Mouse (Mus musculus): ENCODE data around the gene Olfr1184. TPM values are rescaled to one million over a fixed set of nuclear protein-coding genes. Genes with fewer than 3 reads are reported as not detected.
"Not testable (repeated sequence)": the region's sequence is repeated elsewhere in the genome, so short reads cannot be mapped to it uniquely, and the experiment has no call there.

Gene Olfr1184
- total RNA-seq (2014; rRNA removed), result not detected in 2 replicates
- polyA plus RNA-seq (2015; fragmentation: Nextera tagmentation; extraction: Ambion mirVana), result not detected in 2 replicates

- Histone ChIP-seq H3K36me3 (ENCODE audit: insufficient read depth, low read length) (no peaks in the 10 kb centered on the region), H3K9me3 (ENCODE audit: low read length) (no peaks in the 10 kb centered on the region), H3K27ac (no peak within 1 kb of the TSS), H3K27me3 (ENCODE audit: insufficient read depth, low read length) (no peaks in the 10 kb centered on the region), H3K4me3 (ENCODE audit: low read length) (no peak within 1 kb of the TSS), H3K4me2 (ENCODE audit: low read depth, low read length) (no peak within 1 kb of the TSS), H3K9ac (replicated peaks; ENCODE audit: low read length) (no peak within 1 kb of the TSS), H3K4me1 (ENCODE audit: insufficient read depth, low read length) (no peaks in the 10 kb centered on the region)
- WGBS, result 93% methylated on average over 2 of the region's 2 CpGs
- ATAC-seq, result no peak
- DNase-seq (ENCODE audit: low spot score), result no peak
- no peak for TF ChIP-seq CTCF (IDR thresholded peaks at IDR 0.05; ENCODE audit: low read depth)
Observed at GRCm38 (mm10) chr2:88483298-88483697, at the start of gene Olfr1184. Gene Olfr1184, plus strand, starts transcription at chr2:88483598.

- no peaks in the 10 kb centered on the region for H3K4me1 ChIP-seq (ENCODE audit: insufficient read depth, low read length)
- no peak within 1 kb of the TSS for H3K9ac ChIP-seq (replicated peaks; ENCODE audit: low read length)
- no peak within 1 kb of the TSS for H3K4me3 ChIP-seq (ENCODE audit: low read length)
- ATAC-seq, result no peak
- WGBS, result 94% methylated on average over 1 of the region's 1 CpGs
- DNase-seq (ENCODE audit: low spot score), result no peak
- no peak within 1 kb of the TSS for H3K27ac ChIP-seq
- no peaks in the 10 kb centered on the region for H3K36me3 ChIP-seq (ENCODE audit: insufficient read depth, low read length)
- no peak for TF ChIP-seq CTCF (IDR thresholded peaks at IDR 0.05; ENCODE audit: low read depth)
- H3K4me2 ChIP-seq (ENCODE audit: low read depth, low read length), result no peak within 1 kb of the TSS
- no peaks in the 10 kb centered on the region for H3K9me3 ChIP-seq (ENCODE audit: low read length)
- no peaks in the 10 kb centered on the region for H3K27me3 ChIP-seq (ENCODE audit: insufficient read depth, low read length)
Observed at GRCm38 (mm10) chr2:88449031-88449430, 34.4 kb upstream of the Olfr1184 start, which contains the start of gene Gm13757. Gene Gm13757, minus strand, starts transcription at chr2:88449131.

- 92% methylated on average over 1 of the region's 1 CpGs for WGBS
- not testable (repeated sequence) for ATAC-seq
Observed at GRCm38 (mm10) chr2:88454567-88454966, 28.8 kb upstream of the Olfr1184 start, which contains the start of gene Olfr1183. Gene Olfr1183, plus strand, starts transcription at chr2:88454867.

GRCm38 (mm10) chr2:88493020-88493419 lies 9.6 kb downstream of the Olfr1184 start, which contains the start of gene Olfr1185-ps1:
Gene Olfr1185-ps1, plus strand, starts transcription at chr2:88493320.
- 63% methylated on average over 2 of the region's 2 CpGs for WGBS

More at GRCm38 (mm10) chr2:88454567-88454966, 28.8 kb upstream of the Olfr1184 start, which contains the start of gene Olfr1183:
- not testable (repeated sequence) for H3K27me3 ChIP-seq (ENCODE audit: insufficient read depth, low read length); H3K4me3 ChIP-seq (ENCODE audit: low read length); H3K27ac ChIP-seq; H3K9ac ChIP-seq (replicated peaks; ENCODE audit: low read length); H3K4me2 ChIP-seq (ENCODE audit: low read depth, low read length); DNase-seq (ENCODE audit: low spot score); H3K4me1 ChIP-seq (ENCODE audit: insufficient read depth, low read length); H3K9me3 ChIP-seq (ENCODE audit: low read length); H3K36me3 ChIP-seq (ENCODE audit: insufficient read depth, low read length)

GRCm38 (mm10) chr2:88518251-88518650 lies 34.9 kb downstream of the Olfr1184 start, which contains the start of gene Olfr1186:
Gene Olfr1186, plus strand, starts transcription at chr2:88518551.
- DNase-seq (ENCODE audit: low spot score) (no peak), ATAC-seq (no peak)
- H3K9ac ChIP-seq (replicated peaks; ENCODE audit: low read length), result no peak within 1 kb of the TSS
- no peaks in the 10 kb centered on the region for H3K9me3 ChIP-seq (ENCODE audit: low read length)
- H3K4me3 ChIP-seq (ENCODE audit: low read length), result no peak within 1 kb of the TSS
- no peaks in the 10 kb centered on the region for H3K4me1 ChIP-seq (ENCODE audit: insufficient read depth, low read length)
- H3K27ac ChIP-seq, result no peak within 1 kb of the TSS
- no peak for TF ChIP-seq CTCF (IDR thresholded peaks at IDR 0.05; ENCODE audit: low read depth)
- no peaks in the 10 kb centered on the region for H3K36me3 ChIP-seq (ENCODE audit: insufficient read depth, low read length)
- H3K4me2 ChIP-seq (ENCODE audit: low read depth, low read length), result no peak within 1 kb of the TSS
- WGBS, result 89% methylated on average over 2 of the region's 2 CpGs
- no peaks in the 10 kb centered on the region for H3K27me3 ChIP-seq (ENCODE audit: insufficient read depth, low read length)

More at GRCm38 (mm10) chr2:88493020-88493419, 9.6 kb downstream of the Olfr1184 start, which contains the start of gene Olfr1185-ps1:
- Histone ChIP-seq H3K4me3 (ENCODE audit: low read length) (no peak within 1 kb of the TSS), H3K9ac (replicated peaks; ENCODE audit: low read length) (no peak within 1 kb of the TSS), H3K9me3 (ENCODE audit: low read length) (no peaks in the 10 kb centered on the region), H3K4me2 (ENCODE audit: low read depth, low read length) (no peak within 1 kb of the TSS), H3K4me1 (ENCODE audit: insufficient read depth, low read length) (no peaks in the 10 kb centered on the region), H3K27me3 (ENCODE audit: insufficient read depth, low read length) (no peaks in the 10 kb centered on the region), H3K36me3 (ENCODE audit: insufficient read depth, low read length) (no peaks in the 10 kb centered on the region), H3K27ac (no peak within 1 kb of the TSS)
- no peak for TF ChIP-seq CTCF (IDR thresholded peaks at IDR 0.05; ENCODE audit: low read depth)
- DNase-seq (ENCODE audit: low spot score) (no peak), ATAC-seq (no peak)

GRCm38 (mm10) chr2:88525720-88526119 lies 42.3 kb downstream of the Olfr1184 start:
- ATAC-seq, result no peak

More at GRCm38 (mm10) chr2:88525720-88526119, 42.3 kb downstream of the Olfr1184 start:
- no peaks in the 10 kb centered on the region for H3K36me3 ChIP-seq (ENCODE audit: insufficient read depth, low read length)
- DNase-seq (ENCODE audit: low spot score), result no peak
- no peaks in the 10 kb centered on the region for H3K4me1 ChIP-seq (ENCODE audit: insufficient read depth, low read length)
- no peaks in the 10 kb centered on the region for H3K9me3 ChIP-seq (ENCODE audit: low read length)
- H3K27ac ChIP-seq, result no peak overlapping the region
- no peak overlapping the region for H3K4me3 ChIP-seq (ENCODE audit: low read length)
- no peaks in the 10 kb centered on the region for H3K27me3 ChIP-seq (ENCODE audit: insufficient read depth, low read length)
- no peak overlapping the region for H3K4me2 ChIP-seq (ENCODE audit: low read depth, low read length)
- 74% methylated on average over 3 of the region's 3 CpGs for whole genome bisulfite sequencing
- no peak for TF ChIP-seq CTCF (IDR thresholded peaks at IDR 0.05; ENCODE audit: low read depth)
- H3K9ac ChIP-seq (replicated peaks; ENCODE audit: low read length), result no peak overlapping the region

Other genes with a start within 250 kb of the Olfr1184 start
- gene Olfr1173, start 203.7 kb upstream of the Olfr1184 start, total RNA-seq (2014; rRNA removed), result not detected in 2 replicates
- gene Olfr1173, start 203.7 kb upstream of the Olfr1184 start, polyA plus RNA-seq (2015; fragmentation: Nextera tagmentation; extraction: Ambion mirVana), result not detected in 2 replicates
- not detected in 2 replicates for gene Olfr1174-ps, start 168.5 kb upstream of the Olfr1184 start, total RNA-seq (2014; rRNA removed)
- gene Olfr1174-ps, start 168.5 kb upstream of the Olfr1184 start, polyA plus RNA-seq (2015; fragmentation: Nextera tagmentation; extraction: Ambion mirVana), result not detected in 2 replicates
- not detected in 2 replicates for gene Olfr1175-ps, start 156.4 kb upstream of the Olfr1184 start, total RNA-seq (2014; rRNA removed)
- gene Olfr1175-ps, start 156.4 kb upstream of the Olfr1184 start, polyA plus RNA-seq (2015; fragmentation: Nextera tagmentation; extraction: Ambion mirVana), result not detected in 2 replicates
- not detected in 2 replicates for gene Olfr1176, start 146.9 kb upstream of the Olfr1184 start, total RNA-seq (2014; rRNA removed)
- gene Olfr1176, start 146.9 kb upstream of the Olfr1184 start, polyA plus RNA-seq (2015; fragmentation: Nextera tagmentation; extraction: Ambion mirVana), result not detected in 2 replicates
- not detected in 2 replicates for gene Olfr1177-ps, start 137.1 kb upstream of the Olfr1184 start, total RNA-seq (2014; rRNA removed)
- gene Olfr1177-ps, start 137.1 kb upstream of the Olfr1184 start, polyA plus RNA-seq (2015; fragmentation: Nextera tagmentation; extraction: Ambion mirVana), result not detected in 2 replicates
- not detected in 2 replicates for gene Olfr1178, start 96.5 kb upstream of the Olfr1184 start, total RNA-seq (2014; rRNA removed)
- not detected in 2 replicates for gene Olfr1178, start 96.5 kb upstream of the Olfr1184 start, polyA plus RNA-seq (2015; fragmentation: Nextera tagmentation; extraction: Ambion mirVana)
- gene Olfr1179, start 77.1 kb upstream of the Olfr1184 start, total RNA-seq (2014; rRNA removed), result not detected in 2 replicates
- not detected in 2 replicates for gene Olfr1179, start 77.1 kb upstream of the Olfr1184 start, polyA plus RNA-seq (2015; fragmentation: Nextera tagmentation; extraction: Ambion mirVana)
- not detected in 2 replicates for gene Olfr1180, start 64.4 kb upstream of the Olfr1184 start, total RNA-seq (2014; rRNA removed)
- gene Olfr1180, start 64.4 kb upstream of the Olfr1184 start, polyA plus RNA-seq (2015; fragmentation: Nextera tagmentation; extraction: Ambion mirVana), result not detected in 2 replicates
- not detected in 2 replicates for gene Olfr1181, start 57.4 kb upstream of the Olfr1184 start, total RNA-seq (2014; rRNA removed)
- gene Olfr1181, start 57.4 kb upstream of the Olfr1184 start, polyA plus RNA-seq (2015; fragmentation: Nextera tagmentation; extraction: Ambion mirVana), result not detected in 2 replicates
- not detected in 2 replicates for gene Gm13757, start 34.5 kb upstream of the Olfr1184 start, total RNA-seq (2014; rRNA removed)
- not detected in 2 replicates for gene Gm13757, start 34.5 kb upstream of the Olfr1184 start, polyA plus RNA-seq (2015; fragmentation: Nextera tagmentation; extraction: Ambion mirVana)
- gene Olfr1183, start 28.7 kb upstream of the Olfr1184 start, total RNA-seq (2014; rRNA removed), result not detected in 2 replicates
- gene Olfr1183, start 28.7 kb upstream of the Olfr1184 start, polyA plus RNA-seq (2015; fragmentation: Nextera tagmentation; extraction: Ambion mirVana), result not detected in 2 replicates
- gene Olfr1185-ps1, start 9.7 kb downstream of the Olfr1184 start, total RNA-seq (2014; rRNA removed), result not detected in 2 replicates
- not detected in 2 replicates for gene Olfr1185-ps1, start 9.7 kb downstream of the Olfr1184 start, polyA plus RNA-seq (2015; fragmentation: Nextera tagmentation; extraction: Ambion mirVana)
- gene Olfr1186, start 35.0 kb downstream of the Olfr1184 start, total RNA-seq (2014; rRNA removed), result not detected in 2 replicates
- gene Olfr1186, start 35.0 kb downstream of the Olfr1184 start, polyA plus RNA-seq (2015; fragmentation: Nextera tagmentation; extraction: Ambion mirVana), result not detected in 2 replicates
- gene Olfr1188, start 73.3 kb downstream of the Olfr1184 start, total RNA-seq (2014; rRNA removed), result not detected in 2 replicates
- gene Olfr1188, start 73.3 kb downstream of the Olfr1184 start, polyA plus RNA-seq (2015; fragmentation: Nextera tagmentation; extraction: Ambion mirVana), result not detected in 2 replicates
- gene Olfr1189, start 102.9 kb downstream of the Olfr1184 start, total RNA-seq (2014; rRNA removed), result not detected in 2 replicates
- gene Olfr1189, start 102.9 kb downstream of the Olfr1184 start, polyA plus RNA-seq (2015; fragmentation: Nextera tagmentation; extraction: Ambion mirVana), result not detected in 2 replicates
- gene Olfr1191-ps1, start 156.9 kb downstream of the Olfr1184 start, total RNA-seq (2014; rRNA removed), result not detected in 2 replicates
- not detected in 2 replicates for gene Olfr1191-ps1, start 156.9 kb downstream of the Olfr1184 start, polyA plus RNA-seq (2015; fragmentation: Nextera tagmentation; extraction: Ambion mirVana)
- not detected in 2 replicates for gene Olfr1192-ps1, start 164.9 kb downstream of the Olfr1184 start, total RNA-seq (2014; rRNA removed)
- gene Olfr1192-ps1, start 164.9 kb downstream of the Olfr1184 start, polyA plus RNA-seq (2015; fragmentation: Nextera tagmentation; extraction: Ambion mirVana), result not detected in 2 replicates
- gene Olfr1193, start 192.0 kb downstream of the Olfr1184 start, total RNA-seq (2014; rRNA removed), result not detected in 2 replicates
- not detected in 2 replicates for gene Olfr1193, start 192.0 kb downstream of the Olfr1184 start, polyA plus RNA-seq (2015; fragmentation: Nextera tagmentation; extraction: Ambion mirVana)
- not detected in 2 replicates for gene Olfr1195, start 205.6 kb downstream of the Olfr1184 start, total RNA-seq (2014; rRNA removed)
- gene Olfr1195, start 205.6 kb downstream of the Olfr1184 start, polyA plus RNA-seq (2015; fragmentation: Nextera tagmentation; extraction: Ambion mirVana), result not detected in 2 replicates
- gene Olfr1196, start 221.0 kb downstream of the Olfr1184 start, total RNA-seq (2014; rRNA removed), result not detected in 2 replicates
- gene Olfr1196, start 221.0 kb downstream of the Olfr1184 start, polyA plus RNA-seq (2015; fragmentation: Nextera tagmentation; extraction: Ambion mirVana), result not detected in 2 replicates
- gene Olfr1197, start 248.8 kb downstream of the Olfr1184 start, total RNA-seq (2014; rRNA removed), result not detected in 2 replicates
- not detected in 2 replicates for gene Olfr1197, start 248.8 kb downstream of the Olfr1184 start, polyA plus RNA-seq (2015; fragmentation: Nextera tagmentation; extraction: Ambion mirVana)